ENCODE assay signal across 21 mouse cellular contexts in the genomic region with DNA sequence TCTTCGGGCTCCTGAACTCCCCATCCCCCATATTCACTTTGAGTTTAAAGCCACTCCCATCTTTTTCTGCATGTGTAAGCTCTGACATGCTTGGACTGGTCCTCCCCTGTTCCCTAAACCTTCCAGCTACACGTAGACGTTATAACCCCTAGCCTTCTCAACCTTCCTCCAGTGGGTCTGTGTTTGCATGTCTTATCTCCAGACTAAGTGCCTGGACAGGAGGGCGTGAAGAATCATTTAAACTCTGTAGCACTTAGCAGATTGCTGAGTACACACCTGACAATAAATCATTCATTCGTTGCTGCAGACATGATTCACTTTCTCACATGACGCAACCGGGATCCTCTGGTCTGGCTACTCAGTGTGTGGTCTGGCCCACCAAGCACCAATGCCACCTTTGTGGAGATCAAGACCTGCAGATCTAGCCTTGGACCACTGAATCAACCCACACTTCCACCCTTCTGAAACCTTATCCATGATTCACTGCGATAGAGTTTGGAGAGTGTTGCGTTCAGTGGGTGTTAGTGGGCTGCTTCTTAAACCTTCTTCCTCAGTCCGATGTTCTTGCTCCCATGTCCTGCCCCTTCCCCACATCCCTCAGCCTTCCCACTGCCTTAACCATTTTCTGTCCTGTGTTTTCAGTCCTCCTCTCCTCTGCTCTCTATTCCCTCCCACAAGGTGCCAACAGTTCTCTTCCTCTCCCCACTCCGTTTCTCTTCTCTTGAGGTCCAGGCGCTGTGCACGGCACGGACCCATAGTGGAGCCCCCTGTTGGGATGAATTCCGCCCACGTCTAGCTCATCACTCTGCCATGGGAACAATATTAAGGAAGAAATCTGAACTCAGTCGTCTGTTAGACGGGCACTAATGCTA.
DNase-seq lines count a peak whose midpoint lies in the region; ATAC-seq and TF ChIP-seq lines count a peak whose summit lies in the region.
"Had no signal": no experiment of that assay in that cellular context is flagged by ENCODE, and none has a peak within 500 bp of the region (broad histone marks: within the 10 kb centered on the region; RNA-seq: fewer than 3 reads in every experiment).

No protein-coding gene starts in this region.

- H3K9ac ChIP-seq in kidney, embryonic 16.5 days (replicated peaks; ENCODE audit: low read length): no peak overlapping the region
- no peak overlapping the region for H3K9ac ChIP-seq in intestine, embryonic 14.5 days (ENCODE audit: low read length)
- no peak overlapping the region for H3K9ac ChIP-seq in stomach, embryonic 16.5 days (ENCODE audit: low read length)
- H3K9ac ChIP-seq in hindbrain, embryonic 16.5 days (ENCODE audit: low read depth, low read length): no peak overlapping the region
- H3K9ac ChIP-seq: hindbrain, embryonic 14.5 days; limb, embryonic 13.5 days; liver, embryonic 14.5 days had no signal

- H3K9me3 ChIP-seq in kidney, embryonic 16.5 days (ENCODE audit: low read length): no peaks in the 10 kb centered on the region
- H3K9me3 ChIP-seq in intestine, embryonic 14.5 days (ENCODE audit: control insufficient read depth, low read length): no peaks in the 10 kb centered on the region
- H3K9me3 ChIP-seq in stomach, embryonic 16.5 days (replicated peaks; ENCODE audit: control insufficient read depth, low read length): no peaks in the 10 kb centered on the region
- no peaks in the 10 kb centered on the region for H3K9me3 ChIP-seq in hindbrain, embryonic 16.5 days (ENCODE audit: control insufficient read depth, low read length)
- H3K9me3 ChIP-seq: limb, embryonic 13.5 days; midbrain, embryonic 10.5 days had no signal

- 0 out of 2 replicates have a peak, but pooled peaks cover 3% of the 10 kb centered on the region for H3K4me1 ChIP-seq in kidney, embryonic 16.5 days (ENCODE audit: insufficient read depth, low read length)
- H3K4me1 ChIP-seq in testis, adult 2 months (ENCODE audit: control insufficient read depth, insufficient read depth, low read length): no peaks in the 10 kb centered on the region; the same call in 1 of the 2 replicates
- H3K4me1 ChIP-seq in intestine, embryonic 14.5 days (replicated peaks; ENCODE audit: control insufficient read depth, insufficient read depth, low read length): no peaks in the 10 kb centered on the region
- no peaks in the 10 kb centered on the region; the same call in 1 of the 2 replicates for H3K4me1 ChIP-seq in stomach, embryonic 16.5 days (ENCODE audit: control insufficient read depth, insufficient read depth, low read length)
- no peaks in the 10 kb centered on the region for H3K4me1 ChIP-seq in hindbrain, embryonic 16.5 days (ENCODE audit: control insufficient read depth, insufficient read depth, low read depth, low read length)
- H3K4me1 ChIP-seq: midbrain, embryonic 10.5 days had no signal

- no peaks in the 10 kb centered on the region for H3K36me3 ChIP-seq in kidney, embryonic 16.5 days (ENCODE audit: insufficient read depth, low read length)
- no peaks in the 10 kb centered on the region for H3K36me3 ChIP-seq in testis, adult 2 months (ENCODE audit: control insufficient read depth, insufficient read depth, low read length)
- no peaks in the 10 kb centered on the region for H3K36me3 ChIP-seq in intestine, embryonic 14.5 days (ENCODE audit: control insufficient read depth, insufficient read depth, low read length)
- H3K36me3 ChIP-seq in stomach, embryonic 16.5 days (ENCODE audit: control insufficient read depth, insufficient read depth, low read length): no peaks in the 10 kb centered on the region
- H3K36me3 ChIP-seq in hindbrain, embryonic 16.5 days (ENCODE audit: control insufficient read depth, insufficient read depth, low read length): no peaks in the 10 kb centered on the region
- H3K36me3 ChIP-seq: limb, embryonic 13.5 days; midbrain, embryonic 10.5 days had no signal

- TF ChIP-seq CTCF in testis, adult 2 months (IDR thresholded peaks at IDR 0.05; ENCODE audit: control insufficient read depth, insufficient read depth, insufficient replicate concordance, low read depth, low read length): no peak

- no peak for TF ChIP-seq POLR2A in testis, adult 2 months (IDR thresholded peaks at IDR 0.05; ENCODE audit: control insufficient read depth, low read depth, low read length)

- 50% methylated on average over 18 of the region's 18 CpGs for WGBS in kidney, embryonic 16.5 days
- 53% methylated on average over 18 of the region's 18 CpGs for WGBS in intestine, embryonic 14.5 days
- 49% methylated on average over 18 of the region's 18 CpGs for WGBS in stomach, embryonic 16.5 days
- WGBS in hindbrain, embryonic 16.5 days: 82% methylated on average over 18 of the region's 18 CpGs

- ATAC-seq in kidney, embryonic 16.5 days (ENCODE audit: low FRiP score, low TSS enrichment): 0 out of 2 replicates have a peak, but pooled peaks have one; percentile 31
- ATAC-seq in intestine, embryonic 14.5 days (replicated peaks; ENCODE audit: low FRiP score, low TSS enrichment, low read depth): peak; percentile 90
- ATAC-seq in stomach, embryonic 16.5 days (ENCODE audit: insufficient read depth, low FRiP score): peak; percentile 96
- no peak for ATAC-seq in hindbrain, embryonic 16.5 days
- ATAC-seq: forebrain, embryonic 14.5 days had no signal

- no peaks in the 10 kb centered on the region for H3K27me3 ChIP-seq in kidney, embryonic 16.5 days (ENCODE audit: insufficient read depth, low read length)
- no peaks in the 10 kb centered on the region for H3K27me3 ChIP-seq in testis, adult 2 months (ENCODE audit: control insufficient read depth, insufficient read depth, low read length)
- no peaks in the 10 kb centered on the region for H3K27me3 ChIP-seq in intestine, embryonic 14.5 days (replicated peaks; ENCODE audit: control insufficient read depth, insufficient read depth, low read length)
- no peaks in the 10 kb centered on the region for H3K27me3 ChIP-seq in stomach, embryonic 16.5 days (ENCODE audit: control insufficient read depth, insufficient read depth, low read length)
- no peaks in the 10 kb centered on the region for H3K27me3 ChIP-seq in hindbrain, embryonic 16.5 days (replicated peaks; ENCODE audit: control insufficient read depth, insufficient read depth, low read length)
- H3K27me3 ChIP-seq: limb, embryonic 13.5 days had no signal

- H3K27ac ChIP-seq in kidney, embryonic 16.5 days (ENCODE audit: low read length): no peak overlapping the region
- no peak overlapping the region for H3K27ac ChIP-seq in testis, adult 2 months (ENCODE audit: control insufficient read depth, insufficient read depth, low read depth, low read length)
- H3K27ac ChIP-seq in intestine, embryonic 14.5 days (ENCODE audit: low read depth): no peak overlapping the region
- peak overlapping the region; percentile 81 for H3K27ac ChIP-seq in stomach, embryonic 16.5 days (ENCODE audit: low read length)
- no peak overlapping the region for H3K27ac ChIP-seq in hindbrain, embryonic 16.5 days (ENCODE audit: low read depth, low read length)
- H3K27ac ChIP-seq: hindbrain, embryonic 14.5 days; limb, embryonic 13.5 days; liver, embryonic 14.5 days; macrophage; midbrain, embryonic 10.5 days had no signal

- no peak for DNase-seq in kidney, adult 18-20 months
- no peak for DNase-seq in testis, postnatal 10 days (ENCODE audit: low spot score)
- DNase-seq in intestine, embryonic 14.5 days (ENCODE audit: low spot score): peak; percentile 62
- DNase-seq in left cerebral cortex, adult 8-10 months (ENCODE audit: low spot score in 2 of 2): no peak
- DNase-seq: cerebellum, adult 2 months; cerebellum, postnatal 36 days; gastrocnemius, postnatal 10 days; heart, adult 11 months; heart, postnatal 36 days; kidney, adult 2 months; thymus, adult 2 months had no signal

- no peak overlapping the region for H3K4me2 ChIP-seq in kidney, embryonic 16.5 days (replicated peaks; ENCODE audit: low read depth, low read length)
- H3K4me2 ChIP-seq in intestine, embryonic 14.5 days (ENCODE audit: low read length): 0 out of 2 replicates have a peak overlapping the region, but pooled peaks have one; percentile 7
- peak overlapping the region; percentile 31; the same call in 1 of the 2 replicates for H3K4me2 ChIP-seq in stomach, embryonic 16.5 days (ENCODE audit: low read depth, low read length)
- no peak overlapping the region for H3K4me2 ChIP-seq in hindbrain, embryonic 16.5 days (ENCODE audit: low read length)
- H3K4me2 ChIP-seq: hindbrain, embryonic 14.5 days; limb, embryonic 13.5 days had no signal

- H3K4me3 ChIP-seq in kidney, embryonic 16.5 days (ENCODE audit: low read length): no peak overlapping the region
- peak overlapping the region; percentile 4 for H3K4me3 ChIP-seq in testis, adult 2 months (ENCODE audit: control insufficient read depth, low read depth, low read length)
- no peak overlapping the region for H3K4me3 ChIP-seq in intestine, embryonic 14.5 days (ENCODE audit: low read depth, low read length)
- H3K4me3 ChIP-seq in stomach, embryonic 16.5 days (replicated peaks; ENCODE audit: low read length): no peak overlapping the region
- no peak overlapping the region for H3K4me3 ChIP-seq in hindbrain, embryonic 16.5 days (ENCODE audit: low read length)
- H3K4me3 ChIP-seq: limb, embryonic 13.5 days; midbrain, embryonic 10.5 days had no signal

Comparison
In these comparisons a context has a peak if more than half of its experiments do, and no peak if none do; other contexts are left out.
1. H3K4me2 ChIP-seq: peak in intestine, embryonic 14.5 days (single experiment) and stomach, embryonic 16.5 days (single experiment); none in kidney, embryonic 16.5 days (single experiment) and hindbrain, embryonic 16.5 days (single experiment).